Mouse (Mus musculus) liver, embryonic 15.5 days (tissue): Measurements from ENCODE around the gene Alkbh5. TPM values are rescaled to one million over a fixed set of nuclear protein-coding genes. Genes with fewer than 3 reads are reported as not detected.

Source experiments
- ATAC-seq: fragments of 200-750 bp; cut with Nextera tagmentation; 2 replicates; pipeline ENCODE4 v1.8.0; 2017; ENCODE audit warnings: moderate number of reproducible peaks, mild to moderate bottlenecking, moderate library complexity; ENCODE audit not compliant: insufficient read depth
- H3K27ac ChIP-seq: fragments of 300-500 bp; sonication (generic); replicated peaks from 2 replicates; pipeline ENCODE4 v1.5.1; 2015; ENCODE audit warnings: mild to moderate bottlenecking, inconsistent platforms
- H3K27me3 ChIP-seq: fragments of 300-500 bp; sonication (generic); 2 replicates; pipeline ENCODE4 v1.6.1; 2015; ENCODE audit warnings: mild to moderate bottlenecking, inconsistent platforms
- H3K36me3 ChIP-seq: fragments of 300-500 bp; sonication (generic); replicated peaks from 2 replicates; pipeline ENCODE4 v1.6.1; 2015; ENCODE audit warnings: moderate library complexity, mild to moderate bottlenecking, inconsistent platforms
- H3K4me1 ChIP-seq: fragments of 300-500 bp; sonication (generic); replicated peaks from 2 replicates; pipeline ENCODE4 v1.6.1; 2015; ENCODE audit warnings: inconsistent platforms
- H3K4me2 ChIP-seq: fragments of 300-500 bp; sonication (generic); 2 replicates; pipeline ENCODE4 v1.6.1; 2015; ENCODE audit warnings: moderate library complexity, mild to moderate bottlenecking, inconsistent platforms
- H3K4me3 ChIP-seq: fragments of 300-500 bp; sonication (generic); replicated peaks from 2 replicates; pipeline ENCODE4 v1.5.1; 2015; ENCODE audit warnings: mild to moderate bottlenecking, inconsistent platforms
- H3K9ac ChIP-seq: fragments of 300-500 bp; sonication (generic); 2 replicates; pipeline ENCODE4 v1.6.1; 2015; ENCODE audit warnings: moderate library complexity, mild to moderate bottlenecking, inconsistent platforms
- H3K9me3 ChIP-seq: fragments of 300-500 bp; sonication (generic); replicated peaks from 2 replicates; pipeline ENCODE4 v1.6.1; 2016; ENCODE audit warnings: inconsistent platforms
- WGBS: fragments of 180-500 bp; shearing (Covaris S2); methylation state at CpG from one replicate; pipeline ENCODE4 v1.1.7; 2015; ENCODE audit warnings: mixed read lengths; ENCODE audit not compliant: insufficient replicate concordance; 5-methylcytosine and 5-hydroxymethylcytosine counted together
- polyA plus RNA-seq: library from polyadenylated mRNA; unstranded; fragments of >200 nt; fragmentation: Nextera tagmentation; extraction: Ambion mirVana; gene quantifications from 2 replicates; pipeline ENCODE4 v1.2.1, GENCODE M21; 2015

The Alkbh5 gene
- polyA plus RNA-seq, 1 experiment from 2014 or later = 16.8 TPM

DNA sequence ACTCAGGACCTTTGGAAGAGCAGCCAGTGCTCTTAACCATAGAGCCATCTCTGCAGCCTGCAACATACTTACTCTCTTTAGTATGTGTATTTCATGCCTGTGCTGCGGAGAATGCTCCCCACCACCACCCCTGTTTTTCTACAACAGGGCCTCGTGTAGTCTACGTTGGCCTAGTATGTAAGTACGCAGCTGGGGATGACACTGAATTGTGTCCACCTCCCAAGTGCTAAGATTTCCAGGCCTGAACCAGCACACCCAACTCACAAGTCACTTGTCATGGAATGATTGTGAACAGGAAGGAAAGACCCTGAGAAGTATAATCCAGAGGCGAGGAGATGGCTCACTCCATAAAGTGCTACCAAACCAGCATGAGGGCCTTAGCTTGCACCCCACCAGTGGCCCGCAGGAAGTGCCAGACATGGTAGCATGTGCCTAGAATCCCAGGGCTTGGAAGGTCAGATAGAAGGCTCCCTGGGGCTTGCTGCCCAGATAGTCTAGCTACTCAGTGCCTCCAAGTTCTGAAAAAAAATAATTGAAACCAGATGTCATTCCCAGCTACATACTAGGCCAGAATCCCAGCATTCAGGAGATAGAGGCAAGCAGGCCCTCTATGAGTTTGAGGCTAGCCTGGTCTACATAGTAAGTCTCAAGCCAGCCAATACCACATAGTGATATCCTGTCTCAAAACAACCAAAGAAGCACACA, 13.4 kb upstream of the Alkbh5 start:
- H3K27ac ChIP-seq = no peak overlapping the region
- H3K9ac ChIP-seq = no peak overlapping the region
- no peak overlapping the region for H3K4me2 ChIP-seq
- no peaks in the 10 kb centered on the region for H3K4me1 ChIP-seq
- H3K36me3 ChIP-seq = no peaks in the 10 kb centered on the region
- H3K27me3 ChIP-seq = no peaks in the 10 kb centered on the region; the same call in 1 of the 2 replicates
- 70% methylated on average over 6 of the region's 6 CpGs for WGBS
- ATAC-seq = no peak
- H3K4me3 ChIP-seq = no peak overlapping the region
- no peaks in the 10 kb centered on the region for H3K9me3 ChIP-seq

- Histone ChIP-seq H3K9ac (no peak overlapping the region), H3K27ac (no peak overlapping the region), H3K9me3 (no peaks in the 10 kb centered on the region), H3K4me1 (no peaks in the 10 kb centered on the region), H3K4me2 (no peak overlapping the region), H3K4me3 (no peak overlapping the region), H3K36me3 (no peaks in the 10 kb centered on the region), H3K27me3 (peaks cover 4% of the 10 kb centered on the region; the same call in 1 of the 2 replicates)
- no peak for ATAC-seq
- WGBS = 68% methylated on average over 4 of the region's 4 CpGs
Measured at GRCm38 (mm10) chr11:60526461-60526860, 9.7 kb upstream of the Alkbh5 start.

GRCm38 (mm10) chr11:60535676-60536075, 505 bp upstream of the Alkbh5 start:
- peak overlapping the region; percentile 93; the same call in 1 of the 2 replicates for H3K4me2 ChIP-seq
- WGBS = 84% methylated on average over 2 of the region's 2 CpGs

DNA sequence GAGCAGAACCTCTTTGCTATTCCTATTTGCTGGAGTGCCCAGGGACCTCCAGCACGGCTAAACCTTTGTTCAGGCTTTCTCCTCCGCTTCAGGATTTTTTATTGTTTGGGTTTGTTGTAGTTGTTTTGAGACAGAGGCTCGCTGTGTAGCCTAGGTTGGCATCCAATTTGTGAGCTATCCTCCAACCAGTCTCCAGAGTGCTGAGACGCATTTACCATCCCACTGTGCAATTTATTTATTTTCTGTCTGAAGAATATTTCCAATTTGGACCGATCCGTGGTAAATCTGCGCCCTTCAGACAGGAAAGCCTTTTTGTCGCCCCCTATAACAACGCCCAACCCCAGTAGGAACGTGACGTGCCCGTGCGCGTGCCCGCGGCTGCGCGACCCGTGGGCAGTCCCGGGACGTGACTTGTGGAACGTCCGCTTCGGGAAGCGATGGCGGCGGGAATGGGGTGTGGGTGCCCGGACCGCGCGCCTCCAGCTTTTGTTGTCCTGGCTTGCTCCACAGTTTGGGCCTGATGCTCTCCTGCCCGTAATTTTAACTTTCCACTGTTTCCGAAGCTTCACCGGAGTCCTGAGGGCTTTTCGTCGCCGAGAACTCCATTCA, 782 bp downstream of the Alkbh5 start:
- peaks cover 46% of the 10 kb centered on the region for H3K4me1 ChIP-seq
- peak overlapping the region; percentile 84 for H3K9ac ChIP-seq
- no peaks in the 10 kb centered on the region for H3K9me3 ChIP-seq
- peak overlapping the region; percentile 98 for H3K27ac ChIP-seq
- H3K4me2 ChIP-seq = peak overlapping the region; percentile 93
- ATAC-seq = peak; percentile 65
- peaks cover 4% of the 10 kb centered on the region; the same call in 1 of the 2 replicates for H3K27me3 ChIP-seq
- peak overlapping the region; percentile 96 for H3K4me3 ChIP-seq
- under 1% methylated on average over 37 of the region's 37 CpGs for WGBS
- peaks cover 6% of the 10 kb centered on the region for H3K36me3 ChIP-seq

More at GRCm38 (mm10) chr11:60535676-60536075, 505 bp upstream of the Alkbh5 start:
- Histone ChIP-seq H3K9ac (no peak overlapping the region), H3K4me1 (peaks cover 34% of the 10 kb centered on the region), H3K4me3 (no peak overlapping the region), H3K36me3 (no peaks in the 10 kb centered on the region), H3K27ac (no peak overlapping the region), H3K9me3 (no peaks in the 10 kb centered on the region), H3K27me3 (peaks cover 10% of the 10 kb centered on the region; the same call in 1 of the 2 replicates)
- ATAC-seq = no peak

- peak; percentile 85 for ATAC-seq
- under 1% methylated on average over 90 of the region's 91 CpGs for WGBS
- Histone ChIP-seq H3K4me3 (peak overlapping the region; percentile 96), H3K36me3 (peaks cover 13% of the 10 kb centered on the region), H3K4me2 (peak overlapping the region; percentile 93), H3K27me3 (no peaks in the 10 kb centered on the region), H3K9me3 (no peaks in the 10 kb centered on the region), H3K27ac (peak overlapping the region; percentile 98), H3K4me1 (peaks cover 47% of the 10 kb centered on the region), H3K9ac (peak overlapping the region; percentile 99)
Measured at GRCm38 (mm10) chr11:60537468-60538347, 1.5 kb downstream of the Alkbh5 start.

DNA sequence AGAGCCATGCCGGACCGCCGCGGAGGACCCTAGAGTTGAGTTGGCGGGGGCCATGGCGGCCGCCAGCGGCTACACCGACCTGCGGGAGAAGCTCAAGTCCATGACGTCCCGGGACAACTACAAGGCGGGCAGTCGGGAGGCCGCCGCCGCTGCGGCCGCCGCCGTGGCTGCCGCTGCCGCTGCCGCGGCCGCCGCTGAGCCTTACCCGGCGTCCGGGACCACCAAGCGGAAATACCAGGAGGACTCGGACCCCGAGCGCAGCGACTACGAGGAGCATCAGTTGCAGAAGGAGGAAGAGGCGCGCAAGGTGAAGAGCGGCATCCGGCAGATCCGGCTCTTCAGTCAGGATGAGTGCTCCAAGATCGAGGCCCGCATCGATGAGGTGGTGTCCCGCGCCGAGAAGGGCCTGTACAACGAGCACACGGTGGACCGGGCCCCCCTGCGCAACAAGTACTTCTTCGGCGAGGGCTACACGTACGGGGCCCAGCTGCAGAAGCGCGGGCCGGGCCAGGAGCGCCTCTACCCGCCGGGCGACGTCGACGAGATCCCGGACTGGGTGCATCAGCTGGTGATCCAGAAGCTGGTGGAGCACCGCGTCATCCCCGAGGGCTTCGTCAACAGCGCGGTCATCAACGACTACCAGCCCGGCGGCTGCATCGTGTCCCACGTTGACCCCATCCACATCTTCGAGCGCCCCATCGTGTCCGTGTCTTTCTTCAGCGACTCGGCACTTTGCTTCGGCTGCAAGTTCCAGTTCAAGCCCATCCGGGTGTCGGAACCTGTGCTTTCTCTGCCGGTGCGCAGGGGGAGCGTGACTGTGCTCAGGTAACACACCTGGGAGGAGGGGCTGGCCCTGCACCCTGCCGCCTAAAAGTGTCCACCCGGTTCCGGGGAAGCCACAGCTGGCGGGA, 2.4 kb downstream of the Alkbh5 start:
- H3K4me3 ChIP-seq = peak overlapping the region; percentile 96
- H3K9me3 ChIP-seq = no peaks in the 10 kb centered on the region
- H3K9ac ChIP-seq = peak overlapping the region; percentile 99
- ATAC-seq = peak; percentile 37
- peaks cover 18% of the 10 kb centered on the region for H3K36me3 ChIP-seq
- under 1% methylated on average over 93 of the region's 93 CpGs for WGBS
- peaks cover 47% of the 10 kb centered on the region for H3K4me1 ChIP-seq
- no peaks in the 10 kb centered on the region for H3K27me3 ChIP-seq
- peak overlapping the region; percentile 93 for H3K4me2 ChIP-seq
- peak overlapping the region; percentile 98 for H3K27ac ChIP-seq

DNA sequence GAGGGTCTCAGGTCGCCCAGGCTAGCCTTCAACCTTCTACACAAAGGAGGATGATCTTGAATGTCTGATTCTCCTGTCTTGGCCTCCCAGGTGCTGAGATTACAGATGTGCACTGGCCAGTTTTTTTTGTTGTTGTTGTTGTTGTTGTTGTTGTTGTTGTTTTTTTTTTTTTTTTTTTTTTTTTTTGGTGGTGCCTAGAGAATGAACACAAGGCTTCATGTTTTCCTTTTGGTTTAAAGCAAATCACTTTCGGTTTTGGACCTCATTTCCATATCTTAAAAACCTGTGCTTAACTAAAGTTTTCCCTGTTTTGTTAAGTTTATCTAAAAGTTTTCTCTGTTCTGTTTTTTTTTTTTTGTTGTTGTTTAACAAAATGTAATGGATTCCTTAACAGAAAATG, 3.4 kb downstream of the Alkbh5 start:
- no peaks in the 10 kb centered on the region for H3K9me3 ChIP-seq
- peak overlapping the region; percentile 93 for H3K4me2 ChIP-seq
- H3K36me3 ChIP-seq = peaks cover 19% of the 10 kb centered on the region
- H3K4me1 ChIP-seq = peaks cover 47% of the 10 kb centered on the region
- no peak overlapping the region for H3K27ac ChIP-seq
- peak overlapping the region; percentile 99 for H3K9ac ChIP-seq
- 4% methylated on average over 2 of the region's 2 CpGs for WGBS
- H3K4me3 ChIP-seq = peak overlapping the region; percentile 96
- ATAC-seq = no peak
- H3K27me3 ChIP-seq = no peaks in the 10 kb centered on the region

DNA sequence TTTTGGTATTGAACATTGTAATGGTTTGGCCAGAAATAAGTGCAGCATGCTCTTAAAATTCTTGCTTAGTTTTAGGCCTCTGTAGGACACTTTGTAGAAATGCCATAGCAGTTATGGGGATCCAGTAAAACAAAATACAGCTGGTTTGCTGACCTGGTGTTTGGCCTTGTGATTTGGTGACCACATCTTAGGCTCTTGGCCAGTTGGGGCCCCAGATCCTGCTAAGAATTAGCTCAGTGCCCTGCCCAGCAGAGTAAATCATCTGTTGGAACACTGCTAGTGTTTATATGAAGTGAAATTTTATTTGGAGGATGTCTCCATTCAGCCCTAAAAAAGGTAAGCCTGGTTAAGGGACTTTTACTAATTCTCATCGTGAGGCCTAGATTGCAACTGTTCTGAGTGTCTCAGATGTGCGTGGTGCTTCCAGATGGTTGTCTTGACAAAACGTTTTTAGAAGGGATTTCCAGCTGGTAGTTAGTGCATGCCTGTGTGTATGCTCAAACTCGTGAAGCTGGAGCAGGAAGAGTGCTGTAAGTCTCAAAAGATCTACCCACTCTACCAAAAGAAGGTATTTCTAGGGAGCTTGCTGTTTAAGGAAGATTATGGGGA, 3.9 kb downstream of the Alkbh5 start:
- WGBS = 15% methylated on average over 4 of the region's 4 CpGs
- ATAC-seq = no peak
- Histone ChIP-seq H3K4me1 (peaks cover 50% of the 10 kb centered on the region), H3K27me3 (no peaks in the 10 kb centered on the region), H3K27ac (peak overlapping the region; percentile 42), H3K36me3 (peaks cover 22% of the 10 kb centered on the region), H3K9ac (peak overlapping the region; percentile 31), H3K4me3 (peak overlapping the region; percentile 96), H3K4me2 (peak overlapping the region; percentile 93), H3K9me3 (no peaks in the 10 kb centered on the region)

DNA sequence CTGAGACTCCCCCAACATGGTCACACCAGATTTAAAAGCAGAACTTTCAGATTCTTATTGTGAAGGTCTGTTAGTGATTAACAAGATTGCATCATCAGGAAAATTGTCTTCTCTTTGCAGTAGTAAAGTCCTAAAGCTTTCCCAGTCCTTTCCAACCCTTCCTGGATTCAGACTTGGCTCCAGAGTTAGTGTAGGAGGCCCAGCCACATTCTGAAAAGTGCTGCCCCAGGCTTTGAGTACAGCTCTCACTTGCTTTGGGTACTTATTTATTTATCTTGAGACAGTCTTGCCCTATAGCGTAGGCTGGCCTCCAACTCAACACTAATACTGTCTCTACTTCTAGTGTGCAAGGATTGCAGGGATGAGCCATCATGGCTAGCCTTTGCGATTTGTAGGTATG, 4.6 kb downstream of the Alkbh5 start:
- H3K4me2 ChIP-seq = peak overlapping the region; percentile 93
- no peaks in the 10 kb centered on the region for H3K27me3 ChIP-seq
- peaks cover 48% of the 10 kb centered on the region for H3K4me1 ChIP-seq
- peaks cover 23% of the 10 kb centered on the region for H3K36me3 ChIP-seq
- H3K27ac ChIP-seq = peak overlapping the region; percentile 42
- H3K9me3 ChIP-seq = no peaks in the 10 kb centered on the region
- ATAC-seq = no peak
- 72% methylated on average over 2 of the region's 2 CpGs for WGBS
- peak overlapping the region; percentile 31; the same call in 1 of the 2 replicates for H3K9ac ChIP-seq
- H3K4me3 ChIP-seq = peak overlapping the region; percentile 96

- H3K36me3 ChIP-seq = peaks cover 23% of the 10 kb centered on the region
- no peaks in the 10 kb centered on the region for H3K9me3 ChIP-seq
- 85% methylated on average over 6 of the region's 6 CpGs for WGBS
- H3K9ac ChIP-seq = no peak overlapping the region
- no peak overlapping the region for H3K4me2 ChIP-seq
- H3K4me3 ChIP-seq = no peak overlapping the region
- no peak overlapping the region for H3K27ac ChIP-seq
- no peaks in the 10 kb centered on the region for H3K27me3 ChIP-seq
- ATAC-seq = no peak
- H3K4me1 ChIP-seq = peaks cover 38% of the 10 kb centered on the region
Measured at GRCm38 (mm10) chr11:60541831-60542230, 5.7 kb downstream of the Alkbh5 start.
